Mouse (Mus musculus): ENCODE measurements around the gene Mtus2. TPM values are rescaled to one million over a fixed set of nuclear protein-coding genes. Genes with fewer than 3 reads are reported as not detected.
"Not testable (repeated sequence)": the region's sequence is repeated elsewhere in the genome, so short reads cannot be mapped to it uniquely, and the experiment has no call there.

Gene Mtus2
- polyA plus RNA-seq, 1 experiment = 10.6 TPM

DNA sequence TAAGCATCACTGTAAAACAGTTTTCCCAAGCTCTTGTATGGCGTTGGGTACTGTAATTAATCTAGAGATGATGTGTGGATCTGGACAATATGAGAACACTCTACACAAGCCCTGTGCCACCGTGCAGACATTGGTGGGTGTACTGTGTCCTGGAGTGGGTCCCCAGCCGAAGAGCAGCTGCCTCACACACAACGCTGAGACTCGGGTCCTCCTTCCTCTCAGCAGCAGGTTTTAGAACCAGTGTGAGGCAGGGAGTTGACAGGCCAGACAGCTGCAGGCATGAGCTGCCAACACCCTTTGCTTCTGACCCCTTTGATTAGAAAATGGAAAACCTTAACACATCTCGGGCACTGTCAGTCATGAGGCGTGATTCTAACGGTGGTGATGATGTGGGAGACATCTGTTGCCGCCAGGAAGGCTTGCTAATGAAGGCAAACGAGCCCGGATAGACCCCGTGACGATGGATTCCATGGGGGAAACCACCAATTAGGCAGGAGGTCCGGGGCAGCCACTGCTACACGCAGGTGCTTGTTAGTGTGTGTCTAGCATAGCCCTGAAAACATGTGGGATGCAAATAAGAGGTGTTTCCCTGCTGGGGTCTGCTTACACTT lies 158.2 kb downstream of the Mtus2 start:
- DNase-seq (ENCODE audit: low read depth) = no peak

- DNase-seq (ENCODE audit: low read depth) = no peak
Measured at GRCm38 (mm10) chr5:148124354-148124753, 167.2 kb downstream of the Mtus2 start.

GRCm38 (mm10) chr5:148130691-148131457 lies 173.8 kb downstream of the Mtus2 start:
- no peak for DNase-seq (ENCODE audit: low read depth)

GRCm38 (mm10) chr5:148131458-148132131 lies 174.5 kb downstream of the Mtus2 start:
- DNase-seq (ENCODE audit: low read depth) = no peak

GRCm38 (mm10) chr5:148133448-148134060 lies 176.4 kb downstream of the Mtus2 start:
- no peak for DNase-seq (ENCODE audit: low read depth)

- DNase-seq (ENCODE audit: low read depth) = no peak
Measured at GRCm38 (mm10) chr5:148141662-148142061, 184.5 kb downstream of the Mtus2 start.

GRCm38 (mm10) chr5:148146200-148146823 lies 189.2 kb downstream of the Mtus2 start:
- DNase-seq (ENCODE audit: low read depth) = no peak

DNA sequence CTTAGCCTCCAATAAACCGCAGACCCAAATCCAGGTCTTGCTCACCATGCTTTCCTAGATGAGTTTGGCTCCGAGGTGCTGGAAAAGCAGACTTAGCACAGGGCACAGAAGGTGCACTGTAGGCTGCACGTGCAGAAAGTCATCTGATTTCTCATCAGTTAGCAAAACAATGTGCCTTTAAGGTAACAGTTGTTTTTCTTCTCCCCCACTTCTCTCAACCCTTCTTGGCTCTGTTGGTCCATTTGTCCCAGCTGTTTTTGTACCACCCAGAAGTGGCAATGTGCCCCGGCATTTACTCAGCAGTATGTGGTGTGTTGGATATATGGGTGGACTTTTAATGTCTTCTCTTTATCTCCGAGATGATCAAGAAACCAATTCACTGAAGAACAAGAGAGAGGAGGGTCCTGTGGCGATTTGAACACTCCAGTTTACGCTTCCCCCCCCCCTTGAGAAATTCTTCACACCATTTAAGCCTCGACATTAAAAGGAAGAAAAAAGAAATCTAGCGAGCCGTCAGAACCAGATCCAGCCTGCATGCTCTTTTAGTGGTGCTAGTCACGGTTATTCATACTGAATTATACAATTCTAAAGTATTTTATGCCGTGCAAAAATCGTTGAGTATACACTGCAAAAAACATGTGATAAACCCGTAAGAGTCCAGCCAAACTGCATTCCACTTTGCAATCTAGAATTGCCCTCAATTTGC lies 194.9 kb downstream of the Mtus2 start:
- DNase-seq (ENCODE audit: low read depth) = no peak

- no peak for DNase-seq (ENCODE audit: low read depth)
Measured at GRCm38 (mm10) chr5:148152600-148153402, 195.7 kb downstream of the Mtus2 start.

DNA sequence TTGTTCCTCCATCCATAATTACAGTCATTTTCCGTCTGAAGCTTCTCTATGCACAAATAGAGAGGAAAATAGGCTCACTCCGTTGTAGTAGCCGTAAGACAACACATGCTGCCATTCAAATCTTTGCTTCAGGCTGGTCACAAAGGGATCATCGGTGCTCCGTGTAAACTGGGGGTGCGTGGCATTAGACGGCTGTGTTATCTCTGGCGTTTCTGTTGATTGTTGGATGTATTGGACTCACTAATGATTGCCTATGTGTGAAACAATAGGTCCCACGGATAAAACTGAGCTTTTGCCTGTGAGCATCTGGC lies 196.2 kb downstream of the Mtus2 start:
- no peak for DNase-seq (ENCODE audit: low read depth)

- DNase-seq (ENCODE audit: low read depth) = no peak
Measured at GRCm38 (mm10) chr5:148154727-148155126, 197.6 kb downstream of the Mtus2 start.

GRCm38 (mm10) chr5:148159328-148159727 lies 202.2 kb downstream of the Mtus2 start:
- no peak for DNase-seq (ENCODE audit: low read depth)

DNA sequence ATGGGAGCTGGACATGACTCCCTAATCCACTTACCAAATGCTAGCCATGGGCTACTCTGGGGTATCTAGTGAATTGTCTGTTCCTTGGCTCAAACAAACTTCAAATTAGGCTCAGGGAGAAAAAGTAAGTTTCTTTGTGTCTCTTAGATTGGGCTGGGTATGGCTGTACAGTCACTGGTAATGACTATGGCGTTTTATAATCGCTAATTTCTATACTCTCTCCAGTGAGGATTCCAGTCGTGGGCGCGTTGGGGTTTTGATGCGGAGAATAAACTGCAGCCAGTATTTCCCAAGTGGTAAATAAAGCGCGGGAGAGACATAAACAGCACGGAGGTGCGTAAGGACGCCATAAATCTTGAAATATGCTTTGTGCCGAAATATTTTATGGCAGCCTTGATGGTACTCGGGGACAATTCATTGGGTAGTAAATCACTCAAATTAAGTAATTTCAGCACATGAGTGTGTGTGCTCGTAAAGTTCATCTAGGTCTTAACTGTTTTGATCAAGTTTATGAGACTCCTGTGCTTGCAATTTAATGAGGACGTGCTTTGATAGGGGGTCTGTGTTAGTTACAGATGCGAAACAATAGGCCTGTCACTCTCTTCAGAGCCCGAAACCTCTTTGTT lies 203.5 kb downstream of the Mtus2 start:
- no peak for DNase-seq (ENCODE audit: low read depth)

DNA sequence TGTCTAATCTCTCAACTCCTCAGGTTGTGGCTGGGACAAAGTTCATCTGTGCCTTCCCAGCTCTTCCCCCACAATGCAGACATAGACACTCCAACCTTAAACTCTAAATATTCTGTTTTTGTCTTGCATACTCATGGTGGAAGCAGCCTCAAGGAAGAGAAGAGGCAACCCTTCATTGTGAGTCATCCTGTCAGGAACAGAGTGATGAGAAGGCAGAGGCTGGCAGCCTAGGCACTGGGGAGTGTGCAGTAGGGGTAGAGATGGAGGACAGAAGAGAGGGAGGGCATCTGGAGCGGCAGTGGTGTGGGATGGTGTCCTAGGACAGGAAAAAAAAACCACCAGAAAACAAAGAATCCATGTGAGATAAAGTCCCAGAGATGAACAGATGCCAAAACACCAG lies 208.0 kb downstream of the Mtus2 start:
- DNase-seq (ENCODE audit: low read depth) = no peak

- no peak for DNase-seq (ENCODE audit: low read depth)
Measured at GRCm38 (mm10) chr5:148175091-148175490, 218.0 kb downstream of the Mtus2 start.

DNA sequence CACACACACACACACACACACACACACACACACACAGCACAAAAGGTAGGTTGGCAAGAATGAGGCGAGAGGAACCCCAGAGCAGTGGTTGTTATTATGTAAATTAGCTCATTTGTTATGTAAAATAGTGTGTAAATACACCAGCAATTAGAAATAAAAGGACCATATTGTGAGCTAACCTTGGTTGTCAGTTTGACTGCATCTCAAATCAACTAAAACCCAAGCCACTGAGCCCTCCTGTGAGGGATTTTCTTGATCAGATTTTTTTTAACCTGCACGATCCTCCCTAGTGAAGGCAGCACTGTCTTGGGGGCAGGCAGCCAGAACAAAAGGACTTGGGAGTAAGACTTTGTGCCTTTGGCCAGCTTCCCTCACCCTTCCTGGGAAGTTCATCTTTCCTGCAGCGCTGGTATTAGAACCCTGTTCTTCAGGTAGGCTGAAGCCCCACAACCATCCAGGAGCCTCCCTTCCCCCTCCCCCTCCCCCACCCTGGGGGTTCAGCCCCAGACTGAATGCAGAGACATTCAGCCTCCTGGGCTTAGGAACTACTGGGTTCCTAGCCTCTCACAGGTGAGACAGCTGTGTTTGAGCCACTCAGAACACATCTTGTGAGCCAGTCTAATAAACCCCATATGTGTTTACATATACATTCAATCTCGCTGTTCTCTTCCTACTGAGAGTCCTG lies 218.8 kb downstream of the Mtus2 start:
- no peak for DNase-seq (ENCODE audit: low read depth)

DNA sequence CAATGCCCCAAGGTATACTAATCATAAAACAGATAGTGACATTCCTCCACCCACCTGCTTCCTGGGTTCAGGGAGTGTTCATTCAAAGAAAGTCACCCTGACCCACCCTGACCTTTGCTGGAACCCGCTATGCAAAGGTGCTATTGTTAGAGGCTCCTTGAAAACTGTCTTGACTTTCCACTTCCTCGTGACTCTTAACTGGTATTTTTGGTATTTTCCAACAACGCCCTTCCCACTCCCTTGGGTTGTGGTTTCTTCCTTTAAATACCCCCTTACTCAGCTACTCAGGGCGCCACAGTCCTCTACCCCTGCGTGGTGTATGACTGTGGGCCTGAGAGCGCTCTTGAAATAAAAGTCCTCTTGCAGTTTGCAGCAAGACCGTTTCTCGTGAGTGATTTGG lies 219.4 kb downstream of the Mtus2 start:
- DNase-seq (ENCODE audit: low read depth) = not testable (repeated sequence)

- no peak for DNase-seq (ENCODE audit: low read depth)
Measured at GRCm38 (mm10) chr5:148179231-148179630, 222.1 kb downstream of the Mtus2 start.

DNA sequence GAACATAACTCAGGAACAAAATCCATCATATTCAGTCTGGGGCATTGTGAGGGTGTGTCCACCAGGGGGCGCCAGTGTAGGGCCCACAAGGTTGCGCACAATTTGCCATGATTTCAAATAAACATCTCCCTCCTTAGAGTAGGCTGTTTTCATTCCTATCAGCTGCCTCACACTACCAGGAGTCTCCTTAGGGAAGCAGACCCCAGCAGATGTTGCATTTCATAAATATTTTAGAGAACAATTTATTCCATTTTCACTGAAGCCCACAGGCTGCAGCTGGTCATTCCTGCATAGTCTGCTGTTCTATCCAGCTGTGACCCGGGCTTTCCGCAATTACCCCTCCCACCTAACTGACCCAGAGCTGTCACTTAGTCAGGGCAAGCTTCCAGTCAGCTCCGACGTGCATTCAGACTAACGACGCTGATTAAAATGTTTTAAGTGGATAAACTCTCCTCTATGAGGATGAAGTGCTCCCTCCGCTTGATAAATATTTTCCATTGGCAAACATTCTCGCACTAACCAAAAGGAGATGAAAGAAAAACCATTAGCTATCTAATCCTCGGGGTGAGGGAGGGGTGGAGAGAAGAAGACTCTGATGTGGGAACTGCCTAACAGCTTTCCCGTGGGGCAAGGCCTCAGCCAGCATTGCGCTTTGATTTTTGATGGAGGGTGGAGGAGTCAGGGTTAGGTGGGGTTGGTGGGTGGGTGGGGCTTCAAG lies 223.6 kb downstream of the Mtus2 start:
- DNase-seq (ENCODE audit: low read depth) = no peak
